Mouse (Mus musculus) midbrain, embryonic 12.5 days (tissue): Measurements from ENCODE around the gene Car8. TPM values are rescaled to one million over a fixed set of nuclear protein-coding genes. Genes with fewer than 3 reads are reported as not detected.

ENCODE experiments used
- ATAC-seq: fragments of 200-750 bp; cut with Nextera tagmentation; 2 replicates; pipeline ENCODE4 v1.8.0; 2017; ENCODE audit warnings: low read depth, moderate TSS enrichment, moderate library complexity; ENCODE audit not compliant: low FRiP score
- H3K27ac ChIP-seq: fragments of 300-500 bp; sonication (generic); replicated peaks from 2 replicates; pipeline ENCODE4 v1.5.1; 2016; ENCODE audit warnings: mild to moderate bottlenecking
- H3K27me3 ChIP-seq: fragments of 300-500 bp; sonication (generic); 2 replicates; pipeline ENCODE4 v1.6.1; 2016; ENCODE audit warnings: mild to moderate bottlenecking
- H3K36me3 ChIP-seq: fragments of 300-500 bp; sonication (generic); 2 replicates; pipeline ENCODE4 v1.6.1; 2016
- H3K4me1 ChIP-seq: fragments of 300-500 bp; sonication (generic); 2 replicates; pipeline ENCODE4 v1.6.1; 2016
- H3K4me2 ChIP-seq: fragments of 300-500 bp; sonication (generic); replicated peaks from 2 replicates; pipeline ENCODE4 v1.6.1; 2016; ENCODE audit warnings: mild to moderate bottlenecking, moderate library complexity
- H3K4me3 ChIP-seq: fragments of 300-500 bp; sonication (generic); 2 replicates; pipeline ENCODE4 v1.5.1; 2016; ENCODE audit warnings: mild to moderate bottlenecking
- H3K9ac ChIP-seq: fragments of 300-500 bp; sonication (generic); replicated peaks from 2 replicates; pipeline ENCODE4 v1.6.1; 2016; ENCODE audit warnings: mild to moderate bottlenecking, moderate library complexity
- H3K9me3 ChIP-seq: fragments of 300-500 bp; sonication (generic); 2 replicates; pipeline ENCODE4 v1.6.1; 2016; ENCODE audit warnings: mild to moderate bottlenecking
- WGBS: fragments of 180-500 bp; shearing (Covaris S2); methylation state at CpG from one replicate; pipeline ENCODE4 v1.1.7; 2016; 5-methylcytosine and 5-hydroxymethylcytosine counted together
- polyA plus RNA-seq: library from polyadenylated mRNA; unstranded; fragments of >200 nt; fragmentation: Nextera tagmentation; extraction: Ambion mirVana; gene quantifications from 2 replicates; pipeline ENCODE4 v1.2.1, GENCODE M21; 2016

Car8 gene
- polyA plus RNA-seq, 1 experiment from 2014 or later = 1.0 TPM

DNA sequence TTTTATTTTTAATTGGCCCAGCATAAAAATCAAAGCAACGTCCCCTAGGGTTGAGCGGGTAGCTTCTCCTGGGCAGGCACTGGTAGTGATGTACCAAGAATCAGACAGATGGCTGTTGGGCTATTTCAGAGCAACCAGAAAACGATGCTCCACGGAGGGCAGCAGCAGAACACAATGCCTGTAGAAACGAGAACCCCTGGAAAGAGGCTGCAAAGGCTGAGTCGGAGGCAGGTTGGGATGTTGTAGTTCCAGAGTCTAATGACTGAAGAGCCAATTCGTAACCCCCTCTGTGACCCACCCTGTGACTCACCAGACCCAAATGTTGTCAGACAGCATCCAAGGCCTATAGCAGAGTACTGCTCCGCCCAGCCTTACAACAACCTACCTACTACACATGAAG, 19.9 kb downstream of the Car8 start:
- no peak overlapping the region for H3K4me2 ChIP-seq
- H3K27me3 ChIP-seq = no peaks in the 10 kb centered on the region
- no peak overlapping the region for H3K4me3 ChIP-seq
- no peaks in the 10 kb centered on the region for H3K9me3 ChIP-seq
- H3K4me1 ChIP-seq = peaks cover 3% of the 10 kb centered on the region; the same call in 1 of the 2 replicates
- H3K9ac ChIP-seq = no peak overlapping the region
- ATAC-seq = no peak
- H3K27ac ChIP-seq = no peak overlapping the region
- 91% methylated on average over 8 of the region's 8 CpGs for WGBS
- no peaks in the 10 kb centered on the region for H3K36me3 ChIP-seq

- Histone ChIP-seq H3K4me2 (no peak overlapping the region), H3K9me3 (no peaks in the 10 kb centered on the region), H3K27ac (no peak overlapping the region), H3K36me3 (no peaks in the 10 kb centered on the region), H3K4me3 (no peak overlapping the region), H3K9ac (no peak overlapping the region), H3K27me3 (no peaks in the 10 kb centered on the region), H3K4me1 (peaks cover 3% of the 10 kb centered on the region; the same call in 1 of the 2 replicates)
- ATAC-seq = no peak
- 84% methylated on average over 3 of the region's 3 CpGs for WGBS
Observed at GRCm38 (mm10) chr4:8218004-8218403, 20.8 kb downstream of the Car8 start.

DNA sequence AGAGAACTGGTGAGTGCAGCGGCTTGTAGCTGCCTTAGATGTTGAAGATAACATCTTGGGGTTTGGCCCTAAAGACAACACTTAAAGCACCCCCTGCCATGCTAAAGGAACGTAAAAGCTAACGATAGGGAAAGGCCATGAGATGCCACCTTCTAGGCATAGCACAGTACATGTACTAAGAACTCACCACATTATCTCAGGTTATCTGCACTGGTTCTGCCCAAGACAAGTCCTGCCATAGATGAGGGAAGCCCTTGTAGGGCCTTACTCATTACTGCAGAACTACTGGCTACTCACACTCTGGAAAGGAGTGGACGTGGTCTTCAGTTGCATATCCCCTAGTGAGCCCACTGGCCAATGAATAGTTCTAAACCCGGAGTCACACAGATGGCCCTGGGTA, 21.6 kb downstream of the Car8 start:
- Histone ChIP-seq H3K4me2 (no peak overlapping the region), H3K27me3 (no peaks in the 10 kb centered on the region), H3K4me1 (peaks cover 3% of the 10 kb centered on the region; the same call in 1 of the 2 replicates), H3K4me3 (no peak overlapping the region), H3K9ac (no peak overlapping the region), H3K9me3 (no peaks in the 10 kb centered on the region), H3K36me3 (no peaks in the 10 kb centered on the region), H3K27ac (no peak overlapping the region)
- 82% methylated on average over 5 of the region's 5 CpGs for WGBS
- no peak for ATAC-seq

- H3K9me3 ChIP-seq = no peaks in the 10 kb centered on the region
- no peaks in the 10 kb centered on the region for H3K36me3 ChIP-seq
- H3K27ac ChIP-seq = no peak overlapping the region
- WGBS = 33% methylated on average over 6 of the region's 6 CpGs
- peaks cover 3% of the 10 kb centered on the region; the same call in 1 of the 2 replicates for H3K4me1 ChIP-seq
- no peak overlapping the region for H3K4me2 ChIP-seq
- H3K27me3 ChIP-seq = no peaks in the 10 kb centered on the region
- H3K9ac ChIP-seq = no peak overlapping the region
- no peak overlapping the region for H3K4me3 ChIP-seq
- ATAC-seq = peak; percentile 81
Observed at GRCm38 (mm10) chr4:8216551-8216950, 22.3 kb downstream of the Car8 start.

- Histone ChIP-seq H3K36me3 (no peaks in the 10 kb centered on the region), H3K27me3 (no peaks in the 10 kb centered on the region), H3K4me2 (no peak overlapping the region), H3K4me1 (peaks cover 3% of the 10 kb centered on the region; the same call in 1 of the 2 replicates), H3K9me3 (no peaks in the 10 kb centered on the region), H3K4me3 (no peak overlapping the region), H3K9ac (no peak overlapping the region), H3K27ac (no peak overlapping the region)
- WGBS = 85% methylated on average over 2 of the region's 2 CpGs
- no peak for ATAC-seq
Observed at GRCm38 (mm10) chr4:8213661-8214060, 25.2 kb downstream of the Car8 start.

- no peak overlapping the region for H3K27ac ChIP-seq
- H3K9ac ChIP-seq = no peak overlapping the region
- no peaks in the 10 kb centered on the region for H3K36me3 ChIP-seq
- H3K27me3 ChIP-seq = no peaks in the 10 kb centered on the region
- 83% methylated on average over 8 of the region's 8 CpGs for WGBS
- H3K4me1 ChIP-seq = peaks cover 3% of the 10 kb centered on the region; the same call in 1 of the 2 replicates
- H3K4me2 ChIP-seq = no peak overlapping the region
- ATAC-seq = no peak
- no peak overlapping the region for H3K4me3 ChIP-seq
- H3K9me3 ChIP-seq = no peaks in the 10 kb centered on the region
Observed at GRCm38 (mm10) chr4:8212873-8213569, 25.8 kb downstream of the Car8 start.

DNA sequence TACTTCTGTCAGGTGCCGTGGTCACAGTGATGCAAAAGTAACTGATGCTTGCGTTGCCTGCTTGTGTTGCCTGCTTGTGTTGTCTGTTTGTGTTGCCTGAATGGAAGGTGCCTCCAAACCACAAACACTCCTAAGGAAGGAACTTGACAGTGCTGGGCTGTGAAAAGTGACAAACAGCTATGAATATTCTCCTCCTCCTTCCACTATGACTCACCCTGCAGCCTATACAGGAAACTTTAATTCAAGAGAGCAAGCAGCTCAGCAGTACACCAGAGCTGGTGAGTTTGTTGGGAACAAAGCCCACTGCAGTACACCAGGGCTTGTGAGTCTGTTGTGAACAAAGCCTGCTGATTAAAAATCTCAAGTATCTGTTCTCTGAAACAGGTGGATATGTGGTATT, 28.4 kb downstream of the Car8 start:
- Histone ChIP-seq H3K4me2 (no peak overlapping the region), H3K4me3 (no peak overlapping the region), H3K36me3 (no peaks in the 10 kb centered on the region), H3K27me3 (no peaks in the 10 kb centered on the region), H3K9me3 (no peaks in the 10 kb centered on the region), H3K27ac (no peak overlapping the region), H3K9ac (no peak overlapping the region), H3K4me1 (no peaks in the 10 kb centered on the region)
- 95% methylated on average over 2 of the region's 2 CpGs for WGBS
- ATAC-seq = no peak

DNA sequence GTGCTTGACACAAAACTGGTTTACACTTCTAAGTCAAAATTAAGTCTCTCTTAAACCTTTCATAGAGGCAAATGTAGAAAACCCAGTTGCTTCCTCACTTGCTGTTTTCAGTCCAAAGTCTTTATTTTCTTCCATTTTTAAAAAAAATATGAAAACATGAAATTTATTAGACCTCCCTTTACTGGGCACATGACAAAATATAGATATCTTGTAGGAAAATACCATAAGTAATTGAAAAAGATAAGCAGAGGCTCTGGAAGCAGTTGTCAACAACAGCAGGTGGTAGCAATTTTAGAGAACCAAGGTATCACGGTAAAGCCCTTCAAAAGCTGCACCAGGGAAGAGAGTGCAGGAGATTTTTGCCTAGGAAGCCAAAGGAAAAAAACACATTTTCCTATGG, 30.9 kb downstream of the Car8 start:
- Histone ChIP-seq H3K9me3 (no peaks in the 10 kb centered on the region), H3K27me3 (no peaks in the 10 kb centered on the region), H3K4me2 (no peak overlapping the region), H3K9ac (no peak overlapping the region), H3K27ac (no peak overlapping the region), H3K4me1 (no peaks in the 10 kb centered on the region), H3K4me3 (no peak overlapping the region), H3K36me3 (no peaks in the 10 kb centered on the region)
- ATAC-seq = no peak
- 74% methylated on average over 1 of the region's 1 CpGs for WGBS

GRCm38 (mm10) chr4:8206918-8207573, 31.8 kb downstream of the Car8 start:
- no peaks in the 10 kb centered on the region for H3K27me3 ChIP-seq
- H3K27ac ChIP-seq = no peak overlapping the region
- H3K4me2 ChIP-seq = no peak overlapping the region
- H3K9ac ChIP-seq = no peak overlapping the region
- WGBS = 92% methylated on average over 6 of the region's 6 CpGs
- no peaks in the 10 kb centered on the region for H3K4me1 ChIP-seq
- H3K4me3 ChIP-seq = no peak overlapping the region
- H3K36me3 ChIP-seq = no peaks in the 10 kb centered on the region
- ATAC-seq = no peak
- H3K9me3 ChIP-seq = no peaks in the 10 kb centered on the region

GRCm38 (mm10) chr4:8205089-8205649, 33.7 kb downstream of the Car8 start:
- H3K9me3 ChIP-seq = no peaks in the 10 kb centered on the region
- H3K4me1 ChIP-seq = no peaks in the 10 kb centered on the region
- H3K27me3 ChIP-seq = no peaks in the 10 kb centered on the region
- no peak overlapping the region for H3K9ac ChIP-seq
- no peaks in the 10 kb centered on the region for H3K36me3 ChIP-seq
- H3K4me2 ChIP-seq = no peak overlapping the region
- no peak for ATAC-seq
- no peak overlapping the region for H3K4me3 ChIP-seq
- 86% methylated on average over 4 of the region's 4 CpGs for WGBS
- H3K27ac ChIP-seq = no peak overlapping the region

DNA sequence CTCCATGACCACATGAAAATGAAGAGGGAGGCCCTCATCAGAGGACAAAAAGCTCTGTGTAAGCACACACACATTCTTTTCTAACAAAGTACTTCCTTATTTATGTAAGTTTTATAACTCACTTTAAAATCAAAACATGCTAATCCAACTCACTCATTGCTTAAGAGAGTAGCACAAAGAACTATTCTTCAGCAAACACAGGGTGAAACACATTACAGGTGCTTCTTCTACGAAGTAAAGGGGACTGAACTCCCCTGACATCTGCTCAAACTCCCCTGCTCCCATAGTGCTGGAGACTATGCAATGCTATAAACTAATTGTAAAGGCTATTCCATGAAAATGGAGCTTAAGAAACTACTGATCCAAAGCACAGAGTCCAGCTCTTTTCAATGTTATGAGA, 35.5 kb downstream of the Car8 start:
- H3K4me2 ChIP-seq = no peak overlapping the region
- H3K9ac ChIP-seq = no peak overlapping the region
- WGBS = 56% methylated on average over 1 of the region's 1 CpGs
- no peaks in the 10 kb centered on the region for H3K9me3 ChIP-seq
- no peaks in the 10 kb centered on the region for H3K36me3 ChIP-seq
- no peak overlapping the region for H3K27ac ChIP-seq
- H3K4me3 ChIP-seq = no peak overlapping the region
- no peaks in the 10 kb centered on the region for H3K4me1 ChIP-seq
- no peaks in the 10 kb centered on the region for H3K27me3 ChIP-seq
- ATAC-seq = no peak

- no peak for ATAC-seq
- Histone ChIP-seq H3K4me2 (no peak overlapping the region), H3K9me3 (no peaks in the 10 kb centered on the region), H3K27ac (no peak overlapping the region), H3K27me3 (no peaks in the 10 kb centered on the region), H3K9ac (no peak overlapping the region), H3K36me3 (no peaks in the 10 kb centered on the region), H3K4me3 (no peak overlapping the region), H3K4me1 (no peaks in the 10 kb centered on the region)
- WGBS = 83% methylated on average over 2 of the region's 2 CpGs
Observed at GRCm38 (mm10) chr4:8201631-8202030, 37.2 kb downstream of the Car8 start.
